Mouse (Mus musculus) layer of hippocampus, postnatal 36 days (tissue): Measurements from ENCODE around the gene 2700097O09Rik. TPM values are rescaled to one million over a fixed set of nuclear protein-coding genes. Genes with fewer than 3 reads are reported as not detected.

Experiments used
- total RNA-seq, 2 experiments: library from RNA; stranded (reverse); gene quantifications; 2 replicates each; pipeline ENCODE4 v1.2.3; 2021

Gene 2700097O09Rik
- total RNA-seq, 2 experiments from 2014 or later: 9.2 to 10.4 TPM

Other genes starting within 250 kb of the 2700097O09Rik start
- gene Cfl2, start 217.2 kb downstream of the 2700097O09Rik start, total RNA-seq: 100 to 1,000 TPM in 1 of 2 experiments, 10 to 100 TPM in 1; 94.3 to 101 TPM
- not detected for gene Gm20403, start 93.6 kb downstream of the 2700097O09Rik start, total RNA-seq
- gene Baz1a, start 65.8 kb downstream of the 2700097O09Rik start, total RNA-seq: 1 to 10 TPM; 1.1 to 2.3 TPM
- gene Srp54a, start 152 bp upstream of the 2700097O09Rik start, total RNA-seq: 10 to 100 TPM; 88.8 to 92.2 TPM
- gene Fam177a, start 44.4 kb upstream of the 2700097O09Rik start, total RNA-seq: 10 to 100 TPM in 1 of 2 experiments, 1 to 10 TPM in 1; 8.0 to 17.4 TPM
- gene Srp54b, start 75.0 kb upstream of the 2700097O09Rik start, total RNA-seq: 10 to 100 TPM; 51.3 to 55.1 TPM
- gene 1700047I17Rik2, start 119.5 kb upstream of the 2700097O09Rik start, total RNA-seq: 1 to 10 TPM in 1 of 2 experiments, under 1 TPM in 1; 0.45 to 8.2 TPM
- gene Srp54c, start 150.1 kb upstream of the 2700097O09Rik start, total RNA-seq: 10 to 100 TPM; 38.4 to 40.5 TPM
- 1 to 10 TPM; 8.3 to 9.1 TPM for gene 1110008L16Rik, start 219.5 kb upstream of the 2700097O09Rik start, total RNA-seq
- 10 to 100 TPM; 11.9 to 14.4 TPM for gene Ppp2r3c, start 222.9 kb upstream of the 2700097O09Rik start, total RNA-seq